Mouse (Mus musculus): ENCODE measurements around the gene Dmrt1.

Dmrt1 gene

DNA sequence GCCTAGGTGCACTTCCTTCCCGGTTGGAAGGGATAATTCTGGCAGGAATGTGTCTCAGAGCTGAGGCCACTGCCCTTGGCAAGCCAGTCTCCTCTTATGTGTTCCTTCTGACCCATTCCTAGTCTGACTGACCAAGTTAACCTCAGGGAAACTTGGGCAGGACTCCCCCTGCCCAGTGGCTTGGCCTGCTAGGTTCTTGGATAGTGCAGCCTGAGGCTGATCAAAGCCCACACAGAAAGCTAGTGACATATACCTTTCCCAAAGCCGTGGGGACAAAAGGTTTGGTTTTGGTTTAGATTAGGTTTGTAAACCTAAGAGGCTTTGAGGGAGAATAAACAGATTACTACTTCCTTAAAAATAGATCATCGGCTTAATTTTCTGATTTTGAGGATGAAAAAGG lies 141.7 kb downstream of the Dmrt1 start:
- POLR2A ChIA-PET = interaction anchor here in 1 of 4 experiments (0.5 to 2.1 kb wide), 2 partner anchors 11 to 18 kb away, joined by 4 to 6 read pairs; no protein-coding TSS in a partner anchor
- CTCF ChIA-PET = interaction anchor here in 2 of 4 experiments (0.6 to 3.2 kb wide), 3 partner anchors 11 to 630 kb away, joined by 3 to 8 read pairs (median 4); no protein-coding TSS in a partner anchor

DNA sequence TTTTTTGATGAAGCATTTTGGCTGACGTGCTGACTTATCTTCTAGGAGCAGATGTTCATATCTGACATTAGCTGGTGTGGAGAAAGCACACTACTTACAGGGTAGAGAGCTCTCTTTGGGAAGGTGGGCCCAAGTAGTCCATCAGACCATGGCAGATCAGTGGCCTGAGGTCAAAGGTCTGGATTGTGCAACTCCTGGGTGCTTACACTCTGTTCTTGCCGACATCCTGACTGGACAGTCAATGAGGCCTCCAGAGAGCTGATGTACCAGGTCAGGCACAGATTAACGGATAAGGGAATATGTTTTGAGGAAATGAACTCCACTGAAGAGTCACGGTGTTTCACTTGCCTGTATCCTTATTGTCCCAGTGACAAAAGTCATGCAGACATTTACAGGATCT lies 143.3 kb downstream of the Dmrt1 start:
- ChIA-PET CTCF (interaction anchor here in 2 of 4 experiments (0.6 to 3.2 kb wide), 3 partner anchors 13 to 292 kb away, joined by 3 to 8 read pairs (median 5); no protein-coding TSS in a partner anchor), POLR2A (interaction anchor here in 2 of 4 experiments (0.5 to 2.1 kb wide), 4 partner anchors 13 to 302 kb away, joined by 3 to 6 read pairs (median 4); no protein-coding TSS in a partner anchor)

DNA sequence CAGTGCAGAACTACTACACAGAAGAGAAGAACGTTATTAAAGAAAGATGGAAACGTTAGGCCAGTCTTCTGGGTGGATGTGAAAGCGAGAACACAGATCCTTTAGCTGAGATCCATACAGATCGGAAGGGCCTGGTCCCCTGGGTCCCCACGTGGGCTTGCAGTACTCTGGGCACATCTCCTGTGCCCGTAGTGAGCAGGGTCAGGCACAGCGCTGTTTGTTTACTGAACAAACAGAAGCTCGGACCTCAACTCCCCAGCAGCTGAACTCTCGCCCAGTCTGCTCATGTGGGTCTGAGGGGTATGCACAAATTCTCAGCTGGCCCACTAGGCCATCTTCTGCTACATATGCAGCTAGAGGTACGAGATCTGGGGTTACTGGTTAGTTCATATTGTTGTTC lies 145.1 kb downstream of the Dmrt1 start:
- POLR2A ChIA-PET = no interaction called here

DNA sequence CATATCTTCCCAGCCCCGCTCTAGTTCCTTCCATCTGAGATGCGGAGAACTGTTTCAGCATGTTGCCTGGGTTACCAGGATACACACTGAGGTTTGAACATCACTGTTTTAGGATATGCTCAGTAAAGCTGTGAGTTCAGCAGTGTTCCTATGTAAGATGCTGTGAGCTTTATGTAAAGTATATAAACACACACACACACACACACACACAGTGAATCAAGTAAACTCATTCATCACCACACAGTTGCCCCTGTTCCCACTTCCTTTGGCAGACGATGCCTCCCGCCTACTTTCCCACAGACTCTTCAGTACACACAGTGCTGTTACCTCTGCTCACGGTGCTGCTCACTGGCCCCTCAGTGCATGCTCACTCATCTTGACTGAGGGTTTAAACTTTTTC lies 147.1 kb downstream of the Dmrt1 start:
- POLR2A ChIA-PET = interaction anchor here in 1 of 4 experiments (0.6 kb wide), 1 partner anchor 935 kb away, joined by 4 read pairs; no protein-coding TSS in a partner anchor
- CTCF ChIA-PET = interaction anchor here in 2 of 4 experiments (0.6 to 1.0 kb wide), 3 partner anchors 13 to 16 kb away, joined by 3 read pairs; no protein-coding TSS in a partner anchor

More for the DNA sequence above, 145.1 kb downstream of the Dmrt1 start:
- CTCF ChIA-PET = interaction anchor here in 2 of 4 experiments (0.6 to 1.7 kb wide), 4 partner anchors 10 to 15 kb away, joined by 3 to 6 read pairs (median 4); no protein-coding TSS in a partner anchor
